Mouse (Mus musculus): ENCODE results near the gene Dupd1.

Gene Dupd1

GRCm38 (mm10) chr14:21714486-21714885, at the start of gene Dupd1:
Gene Dupd1, minus strand, starts transcription at chr14:21714576.
- no peak for DNase-seq

GRCm38 (mm10) chr14:21763736-21764135, 49.4 kb upstream of the Dupd1 start:
- no peak for DNase-seq

DNA sequence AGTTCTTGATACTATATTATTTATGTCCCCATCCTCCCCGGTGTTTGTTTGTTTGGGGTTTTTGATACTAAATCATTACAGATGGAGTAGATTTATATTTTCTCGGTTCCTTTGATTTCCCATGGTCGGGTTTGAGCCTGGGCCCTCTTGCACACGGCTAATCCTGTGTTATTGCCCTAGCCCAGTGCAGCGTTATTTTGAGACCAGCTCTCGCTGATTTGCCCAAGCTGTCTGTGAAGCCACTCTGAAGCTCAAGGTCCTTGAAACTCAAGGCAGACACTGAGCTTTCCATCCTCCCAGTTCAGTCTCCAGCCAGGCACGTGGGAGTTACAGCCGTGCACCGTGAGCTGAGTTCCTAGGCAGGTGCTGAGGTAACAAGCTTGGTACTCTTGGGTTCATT, 47.2 kb upstream of the Dupd1 start:
- DNase-seq: no peak

DNA sequence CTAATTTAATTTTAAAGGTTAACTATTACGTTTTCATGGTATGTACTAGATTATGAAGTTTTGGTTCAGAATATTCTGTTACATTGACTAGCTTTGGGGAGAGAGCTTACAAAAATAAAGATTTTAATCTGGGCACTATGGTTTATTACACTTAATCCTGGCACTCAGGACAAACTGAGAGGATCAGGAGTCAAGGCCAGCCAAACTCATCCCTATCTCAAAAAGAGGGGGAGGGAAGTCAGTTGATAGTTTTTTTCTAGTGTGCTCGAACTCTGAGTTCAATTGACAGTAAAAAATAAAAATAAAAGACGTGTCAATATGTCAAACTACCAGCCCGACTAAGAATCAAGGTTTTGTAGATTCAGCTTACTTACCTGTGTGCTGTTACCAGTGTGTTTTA, 39.0 kb upstream of the Dupd1 start:
- no peak for DNase-seq

- DNase-seq: no peak
Observed at GRCm38 (mm10) chr14:21752411-21752810, 38.0 kb upstream of the Dupd1 start.

GRCm38 (mm10) chr14:21750881-21751542, 36.6 kb upstream of the Dupd1 start, which contains the start of gene Dusp13:
Gene Dusp13, minus strand, starts transcription at chr14:21751181.
- peak; percentile 74 to 77 for DNase-seq

DNA sequence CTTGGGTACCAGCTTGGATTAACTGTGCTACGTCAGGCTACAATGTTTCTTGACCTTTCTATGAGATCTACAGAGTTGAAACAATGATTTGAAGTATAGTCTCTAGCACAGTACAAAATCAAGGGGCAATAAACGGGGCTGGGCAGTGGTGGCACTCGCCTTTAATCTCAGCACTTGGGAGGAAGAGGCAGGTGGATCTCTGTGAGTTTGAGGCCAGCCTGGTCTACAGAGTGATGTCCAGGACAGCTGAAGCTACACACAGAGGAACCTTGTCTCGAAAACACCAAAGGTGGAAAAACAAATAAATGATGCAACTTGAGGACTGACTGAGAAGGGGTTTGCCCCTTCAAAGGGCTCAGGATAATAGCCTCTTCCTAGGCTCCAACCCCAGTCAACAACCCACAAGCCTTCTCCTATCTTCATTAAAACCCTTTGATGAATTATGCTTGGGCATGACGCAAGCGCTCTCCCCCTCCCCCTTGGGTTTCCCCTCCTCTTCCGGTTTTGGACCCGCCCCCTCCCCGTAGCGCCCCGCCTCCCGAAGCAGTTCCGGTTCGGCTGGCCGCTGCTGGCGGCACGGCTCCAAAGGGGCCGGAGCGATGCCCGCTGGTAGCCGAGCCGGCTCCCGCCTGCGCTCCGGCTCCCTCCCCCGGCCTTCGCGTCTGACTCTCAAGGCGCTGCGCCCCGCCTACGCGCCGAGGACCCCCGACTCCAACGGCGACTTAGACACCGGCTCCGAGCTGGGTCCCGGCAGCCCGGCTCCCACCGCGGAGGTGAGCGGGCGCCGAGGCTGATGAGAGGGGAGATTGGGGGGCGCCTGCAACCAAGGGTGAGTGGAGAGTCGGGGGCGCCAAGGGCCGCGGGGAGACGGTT, 35.9 kb upstream of the Dupd1 start, which contains the start of gene Samd8:
Gene Samd8, plus strand, starts transcription at position 524 of the 873 bp plus-strand sequence.
- peak; percentile 83 to 89 for DNase-seq

DNA sequence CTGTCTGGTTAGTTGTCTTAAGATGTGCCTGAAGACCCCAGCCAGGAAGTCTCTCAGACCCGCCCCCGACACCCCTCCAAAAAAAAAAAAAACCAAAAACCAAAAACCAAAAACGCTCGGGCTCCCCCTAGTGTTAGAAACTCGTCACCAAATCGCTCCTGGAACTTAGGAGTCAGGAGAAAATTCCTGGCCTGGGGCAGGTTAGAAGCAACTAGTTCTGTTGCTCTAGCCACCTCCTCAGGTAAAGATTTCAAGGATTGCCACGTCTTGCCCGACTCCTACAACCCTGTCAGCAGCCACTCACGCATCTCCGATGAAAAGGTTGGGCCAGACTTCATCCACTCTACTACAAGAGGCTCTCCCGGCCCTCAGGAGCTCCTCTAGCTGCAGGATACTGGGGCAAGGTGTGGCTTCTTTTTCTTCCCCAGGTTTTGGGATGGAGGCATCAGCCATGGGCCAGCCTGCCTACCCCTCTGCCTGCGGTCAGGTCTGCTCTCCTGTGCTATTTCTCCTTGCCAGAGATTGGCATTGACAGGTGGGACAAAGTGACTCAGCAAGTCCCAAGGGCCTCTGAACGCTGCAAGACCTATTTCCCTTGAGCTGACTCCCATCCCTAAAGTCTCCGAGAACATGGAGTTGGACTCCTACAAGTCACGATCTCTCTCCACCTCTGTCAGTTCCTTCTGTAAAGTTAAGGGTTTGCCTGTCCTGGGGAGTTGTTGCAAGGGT, 33.9 kb upstream of the Dupd1 start:
- peak; percentile 52 to 65 for DNase-seq

DNA sequence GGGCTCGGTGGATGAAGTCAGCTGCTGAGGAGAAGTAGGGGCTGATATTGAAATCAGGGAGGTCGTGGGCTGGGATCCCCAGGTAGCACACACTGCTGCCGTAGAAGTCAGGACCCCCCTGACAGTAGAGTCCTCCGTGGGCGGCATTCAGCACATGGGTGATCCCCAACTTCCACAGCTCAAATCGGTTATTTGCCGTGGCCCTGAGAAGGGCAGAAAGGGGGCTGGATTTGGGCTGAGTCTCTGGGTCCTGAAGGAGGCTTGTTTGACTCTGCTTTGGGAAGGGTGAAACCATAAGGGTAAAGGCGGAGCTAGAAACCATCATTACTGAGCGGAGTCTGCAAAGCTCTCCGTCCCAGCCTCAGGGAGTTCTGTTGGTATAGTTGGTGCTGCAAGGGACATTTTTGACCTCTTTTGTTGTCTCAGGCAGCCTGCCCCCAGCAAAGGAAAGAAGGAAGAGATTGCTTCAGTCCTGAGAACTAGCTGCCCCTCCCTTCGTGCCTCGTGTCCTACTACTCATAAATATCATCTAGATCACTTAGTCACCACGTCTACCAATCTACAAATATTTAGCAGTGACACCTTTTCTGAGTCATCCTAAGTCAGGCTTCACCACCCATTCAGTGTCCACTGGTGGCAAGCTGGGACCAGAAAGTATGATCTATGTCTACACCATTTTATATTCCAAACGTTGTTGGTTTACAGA, 33.2 kb upstream of the Dupd1 start:
- DNase-seq: no peak

DNA sequence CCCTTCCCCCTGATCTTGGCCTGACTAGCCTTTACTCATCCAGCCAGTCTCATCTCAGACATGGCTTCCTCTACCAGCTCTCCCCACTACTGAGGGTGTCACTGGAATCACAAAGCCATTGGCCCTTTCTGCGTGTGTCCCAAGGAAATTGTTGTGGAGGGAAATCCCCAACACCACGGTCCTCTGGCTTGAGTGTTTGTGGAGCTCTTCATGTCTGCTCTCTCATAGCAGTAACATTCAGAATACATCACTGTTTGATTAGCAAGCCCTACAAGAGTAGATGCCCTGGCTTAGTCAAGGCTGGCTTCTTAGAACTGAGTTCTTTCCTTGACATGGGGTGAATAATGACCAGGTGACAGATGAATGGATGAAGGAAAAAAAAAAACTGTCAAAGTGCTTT, 32.5 kb upstream of the Dupd1 start:
- DNase-seq: no peak

DNA sequence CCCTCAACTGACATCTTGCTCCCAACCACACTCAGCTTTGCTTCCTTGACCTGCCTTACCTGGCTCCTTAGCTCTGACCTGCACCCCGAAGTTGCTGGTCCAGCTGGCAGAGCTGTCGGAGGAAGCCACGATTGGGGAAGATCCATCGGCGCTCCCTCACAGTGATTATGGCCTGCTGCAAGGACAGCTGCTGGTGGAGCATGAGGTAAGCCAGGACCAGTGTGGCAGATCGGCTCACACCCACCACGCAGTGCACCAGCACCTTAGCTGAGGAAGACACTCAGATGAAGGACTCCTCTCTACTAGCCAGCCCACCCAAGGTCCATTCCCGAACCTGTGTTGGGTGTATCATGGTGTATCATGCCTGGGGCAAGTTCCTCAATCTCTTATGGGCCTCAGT, 31.9 kb upstream of the Dupd1 start:
- DNase-seq: no peak

- no peak for DNase-seq
Observed at GRCm38 (mm10) chr14:21745149-21745548, 30.8 kb upstream of the Dupd1 start.

GRCm38 (mm10) chr14:21744169-21744568, 29.8 kb upstream of the Dupd1 start:
- DNase-seq: no peak

GRCm38 (mm10) chr14:21742441-21742840, 28.1 kb upstream of the Dupd1 start:
- DNase-seq: no peak

DNA sequence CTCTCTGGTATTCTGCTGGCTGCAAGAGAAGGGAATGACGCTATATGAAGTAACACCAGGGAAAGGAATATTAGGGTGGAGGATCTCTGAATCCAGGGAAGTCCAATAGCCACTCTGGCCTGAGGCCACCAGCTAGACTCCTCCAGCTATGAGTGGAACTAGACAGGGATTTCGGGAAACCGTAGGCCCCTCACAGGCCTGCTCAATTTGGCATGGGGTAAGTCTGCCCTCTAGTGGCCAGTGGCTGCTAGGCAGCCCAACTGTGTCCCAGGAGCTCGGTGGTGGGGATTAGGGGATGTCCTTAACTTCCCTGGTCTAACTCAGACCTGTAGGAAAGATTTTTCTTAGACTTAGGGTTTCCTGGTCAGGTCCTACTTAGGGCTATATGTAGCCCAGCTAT, 27.4 kb upstream of the Dupd1 start:
- DNase-seq: peak; percentile 71 to 85

DNA sequence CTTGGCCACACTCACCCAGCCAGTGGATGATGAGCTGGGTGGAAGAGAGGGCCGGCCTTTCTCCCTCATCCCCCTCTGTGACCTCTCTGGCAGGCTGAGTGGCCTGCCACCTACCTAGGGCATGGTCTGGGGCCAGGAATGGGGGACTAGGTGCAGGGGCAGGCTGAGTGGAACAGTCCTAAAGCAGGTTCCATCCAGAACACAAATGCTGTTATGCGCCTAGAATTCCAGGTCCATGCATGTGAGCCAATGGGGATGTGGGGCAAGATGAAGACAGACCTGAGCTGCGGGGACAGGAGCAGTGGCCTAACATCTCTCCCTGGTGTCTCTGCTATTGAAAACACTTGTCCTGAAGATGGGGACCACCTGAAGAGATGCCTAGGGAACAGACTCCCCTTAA, 26.9 kb upstream of the Dupd1 start:
- no peak for DNase-seq

DNA sequence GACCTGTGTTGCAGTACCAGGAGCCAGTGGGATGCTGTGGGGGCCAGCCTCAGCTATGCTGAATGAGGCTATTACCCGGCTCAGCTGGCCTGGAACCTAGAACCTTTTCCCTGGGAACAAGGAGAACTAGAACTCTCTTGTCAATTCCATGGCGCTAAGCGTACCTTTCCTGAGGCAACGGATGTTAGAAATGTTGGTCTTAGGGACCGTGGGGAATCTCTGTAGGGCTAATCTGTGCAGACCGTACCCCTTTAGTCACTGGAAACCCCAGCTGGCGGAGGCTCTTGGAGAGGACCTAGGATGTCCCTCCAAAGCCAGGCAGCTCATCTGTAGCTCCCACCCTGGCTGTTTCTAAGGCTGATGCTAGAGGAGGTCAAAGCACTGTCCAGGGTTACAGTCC, 26.0 kb upstream of the Dupd1 start:
- DNase-seq: no peak

DNA sequence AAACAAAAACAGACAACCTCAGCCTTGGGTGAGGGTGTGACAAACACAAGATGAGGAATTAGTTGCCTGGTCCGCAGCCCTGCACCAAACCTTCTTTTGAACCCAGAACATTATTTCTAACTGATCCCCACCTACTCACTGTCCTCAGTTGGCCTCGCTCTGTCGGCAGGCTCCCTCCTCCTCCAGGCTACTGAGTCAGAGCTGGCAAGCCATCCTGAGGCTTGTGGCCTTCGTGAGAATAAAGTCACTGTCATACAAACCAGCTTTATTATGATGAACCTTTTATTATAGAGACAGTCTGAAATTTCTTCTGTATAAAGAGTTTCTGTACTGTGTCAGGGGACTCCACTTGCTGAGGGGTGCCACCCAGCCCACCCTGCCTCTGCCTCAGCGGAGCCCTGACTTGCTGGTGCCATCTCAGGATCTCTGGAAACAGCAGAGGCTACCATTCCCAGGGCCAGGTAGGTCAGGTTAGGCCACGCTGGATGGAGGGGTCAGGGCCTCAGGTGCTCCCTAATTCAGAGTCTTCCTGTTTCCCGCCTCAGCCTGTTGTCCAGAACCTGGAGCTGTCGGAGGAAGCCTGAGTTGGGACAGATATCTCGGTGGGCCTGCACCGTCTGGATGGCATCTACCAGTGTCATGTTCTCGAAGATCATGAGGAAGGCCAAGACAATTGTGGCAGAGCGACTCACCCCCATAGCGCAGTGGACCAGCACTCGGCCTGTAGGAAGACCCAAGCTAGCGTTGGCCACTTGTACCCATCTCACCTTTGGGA, 18.9 kb upstream of the Dupd1 start:
- no peak for DNase-seq

DNA sequence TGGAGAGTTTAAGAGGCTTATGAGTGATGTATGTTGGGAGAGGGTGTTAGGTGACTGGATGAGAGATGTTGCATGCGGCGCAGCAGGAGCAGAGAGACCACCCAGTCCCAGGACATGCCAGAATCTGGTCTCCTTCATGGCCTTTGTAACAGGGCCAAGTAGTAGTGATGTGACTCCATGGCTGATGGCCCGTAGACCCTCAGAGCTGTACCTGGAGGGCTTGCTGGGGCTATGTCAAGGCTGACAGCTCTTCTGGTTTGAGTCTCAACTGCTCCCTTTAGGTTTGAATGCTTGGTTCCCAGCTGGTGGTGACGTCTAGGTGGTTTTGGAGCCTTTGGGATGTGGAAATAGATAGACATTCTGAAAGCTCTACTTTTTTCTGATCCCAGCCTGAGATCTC, 15.6 kb upstream of the Dupd1 start:
- DNase-seq: no peak

GRCm38 (mm10) chr14:21729031-21729732, 14.8 kb upstream of the Dupd1 start:
- no peak for DNase-seq

GRCm38 (mm10) chr14:21722021-21722698, 7.8 kb upstream of the Dupd1 start:
- DNase-seq: no peak
